Mouse (Mus musculus) liver, adult 2 months (tissue): ENCODE data around the gene Nasp.

Experiments
- CTCF ChIP-seq: fragments of 200-500 bp; IDR thresholded peaks from 2 replicates; pipeline ENCODE4 v1.5.1; 2011; ENCODE audit warnings: low read depth, low read length, control low read depth
- POLR2A ChIP-seq: fragments of 200-500 bp; IDR thresholded peaks from 2 replicates; pipeline ENCODE4 v1.6.1; 2011; ENCODE audit warnings: low read length, control low read depth; ENCODE audit not compliant: insufficient read depth; ENCODE audit errors: extremely low read depth

DNA sequence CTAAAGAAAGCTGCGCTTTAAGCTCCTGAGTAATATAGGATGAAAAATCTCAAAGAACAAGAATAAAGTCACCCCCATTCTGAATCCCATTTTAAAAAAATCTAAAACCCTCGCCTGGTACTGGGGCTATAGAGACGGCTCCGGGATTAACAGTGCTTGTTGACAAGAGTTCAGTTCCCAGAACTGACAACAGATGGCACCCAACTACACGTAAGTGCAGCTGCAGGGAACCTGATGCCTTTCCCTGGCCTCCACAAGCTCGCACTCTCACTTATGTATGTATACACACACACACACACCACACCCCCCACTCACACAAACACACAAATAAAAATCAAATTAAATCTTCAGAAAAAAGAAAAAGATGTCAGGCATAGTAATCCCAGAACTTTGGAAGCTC is 16.6 kb upstream of the Nasp start:
- peak; percentile 69 for TF ChIP-seq CTCF
- TF ChIP-seq POLR2A, result no peak
